Mouse (Mus musculus): ENCODE results near the gene Klc2.
"Not testable (repeated sequence)": the region's sequence is repeated elsewhere in the genome, so short reads cannot be mapped to it uniquely, and the experiment has no call there.

Gene Klc2

GRCm38 (mm10) chr19:5118384-5118698 lies at the start of gene Klc2:
Gene Klc2 (minus strand): TSS chr19:5118560.
- DNase-seq = no peak

GRCm38 (mm10) chr19:5167477-5167876 lies 49.1 kb upstream of the Klc2 start:
- DNase-seq = no peak

GRCm38 (mm10) chr19:5164380-5164779 lies 46.0 kb upstream of the Klc2 start:
- DNase-seq = peak; percentile 37

GRCm38 (mm10) chr19:5161913-5162312 lies 43.6 kb upstream of the Klc2 start:
- no peak for DNase-seq

GRCm38 (mm10) chr19:5152261-5152660 lies 33.9 kb upstream of the Klc2 start:
- DNase-seq = no peak

- no peak for DNase-seq
Observed at GRCm38 (mm10) chr19:5151741-5152140, 33.4 kb upstream of the Klc2 start.

- peak; percentile 72 for DNase-seq
Observed at GRCm38 (mm10) chr19:5151331-5151730, 33.0 kb upstream of the Klc2 start.

GRCm38 (mm10) chr19:5150358-5150757 lies 32.0 kb upstream of the Klc2 start:
- no peak for DNase-seq

GRCm38 (mm10) chr19:5149041-5149440 lies 30.7 kb upstream of the Klc2 start:
- not testable (repeated sequence) for DNase-seq

- peak; percentile 80 for DNase-seq
Observed at GRCm38 (mm10) chr19:5139640-5140039, 21.3 kb upstream of the Klc2 start.

GRCm38 (mm10) chr19:5131237-5131636 lies 12.9 kb upstream of the Klc2 start:
- DNase-seq = no peak

- DNase-seq = no peak
Observed at GRCm38 (mm10) chr19:5129770-5130169, 11.4 kb upstream of the Klc2 start.

- DNase-seq = no peak
Observed at GRCm38 (mm10) chr19:5124055-5124614, 5.8 kb upstream of the Klc2 start.

GRCm38 (mm10) chr19:5123241-5123640 lies 4.9 kb upstream of the Klc2 start:
- no peak for DNase-seq

GRCm38 (mm10) chr19:5122492-5122891 lies 4.1 kb upstream of the Klc2 start:
- DNase-seq = no peak

- DNase-seq = peak; percentile 95
Observed at GRCm38 (mm10) chr19:5117494-5118383, 621 bp downstream of the Klc2 start.

- no peak for DNase-seq
Observed at GRCm38 (mm10) chr19:5113783-5114182, 4.6 kb downstream of the Klc2 start.

- DNase-seq = peak; percentile 54
Observed at GRCm38 (mm10) chr19:5109659-5110453, 8.5 kb downstream of the Klc2 start.

- peak; percentile 41 for DNase-seq
Observed at GRCm38 (mm10) chr19:5108702-5109101, 9.7 kb downstream of the Klc2 start.

- peak; percentile 71 for DNase-seq
Observed at GRCm38 (mm10) chr19:5108271-5108575, 10.1 kb downstream of the Klc2 start.

- DNase-seq = peak; percentile 26
Observed at GRCm38 (mm10) chr19:5107556-5108270, 10.6 kb downstream of the Klc2 start.

- DNase-seq = peak; percentile 99
Observed at GRCm38 (mm10) chr19:5106731-5107191, 11.6 kb downstream of the Klc2 start, which contains the start of gene Rab1b. Gene Rab1b (minus strand): TSS chr19:5107072.

- peak; percentile 61 for DNase-seq
Observed at GRCm38 (mm10) chr19:5106074-5106473, 12.3 kb downstream of the Klc2 start.

All from kidney, postnatal 10 days (tissue).